Mouse (Mus musculus) heart, adult 2 months (tissue): Measurements from ENCODE around the gene Ms4a4d.
"Not testable (repeated sequence)": the region's sequence is repeated elsewhere in the genome, so short reads cannot be mapped to it uniquely, and the experiment has no call there.

Source experiments
- EP300 ChIP-seq: fragments of 200-500 bp; IDR thresholded peaks from 2 replicates; pipeline ENCODE4 v1.6.1; 2011; ENCODE audit warnings: low read depth, low read length, control low read depth; ENCODE audit not compliant: insufficient read depth
- POLR2A ChIP-seq: fragments of 200-500 bp; IDR thresholded peaks from 2 replicates; pipeline ENCODE4 v1.6.1; 2011; ENCODE audit warnings: mild to moderate bottlenecking, low read depth, low read length, control low read depth; ENCODE audit not compliant: insufficient read depth

DNA sequence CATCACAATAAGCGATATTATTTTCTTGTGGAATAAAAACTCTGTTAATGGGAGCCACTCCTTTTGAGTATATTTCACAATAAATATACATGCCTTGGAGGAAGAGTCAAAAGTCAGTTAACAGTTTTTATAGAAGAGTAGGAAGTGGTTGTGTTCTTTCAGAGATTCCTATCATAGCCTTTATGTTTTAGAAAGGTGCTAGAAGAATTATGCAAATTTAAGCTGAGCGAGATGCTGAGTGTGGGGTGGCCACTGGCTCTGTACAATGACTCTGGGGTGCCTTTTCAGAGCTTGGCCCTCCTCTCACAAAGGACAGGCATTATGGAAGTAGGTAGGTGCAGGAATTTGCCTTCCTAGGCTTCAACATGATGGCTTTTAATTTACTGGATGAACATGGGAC lies 7.8 kb downstream of the Ms4a4d start:
- not testable (repeated sequence) for TF ChIP-seq POLR2A, EP300
